ENCODE assay signal across 8 mouse cellular contexts in the genomic region with DNA sequence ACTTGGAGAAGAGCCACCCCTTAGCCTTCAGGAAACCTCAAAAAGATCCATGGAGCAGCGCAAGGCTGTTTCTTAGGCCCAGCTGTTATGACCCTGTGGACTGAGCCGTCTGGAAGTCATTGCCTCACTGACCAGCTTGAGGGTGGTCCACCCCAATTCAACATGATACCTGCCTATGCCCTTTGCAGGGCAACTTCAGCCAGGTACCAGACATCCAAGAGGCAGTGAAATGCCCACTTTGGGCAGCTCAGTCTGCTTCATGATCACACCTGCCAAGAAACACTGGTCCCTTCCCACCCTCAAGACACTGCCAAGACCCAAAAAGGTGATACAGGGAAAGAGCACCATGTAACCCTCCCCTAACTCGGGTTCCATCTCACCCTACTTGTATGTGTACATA. TPM values are rescaled to one million over a fixed set of nuclear protein-coding genes. Genes with fewer than 3 reads are reported as not detected.
DNase-seq lines count a peak whose midpoint lies in the region; ATAC-seq lines count a peak whose summit lies in the region.

No protein-coding gene starts in this region.

- H3K9ac ChIP-seq in liver, embryonic 11.5 days (ENCODE audit: low read depth, low read length) = no peak overlapping the region
- H3K9ac ChIP-seq in forebrain, embryonic 14.5 days (ENCODE audit: low read length) = peak overlapping the region; percentile 97
- 0 out of 2 replicates have a peak overlapping the region, but pooled peaks have one; percentile 98 for H3K9ac ChIP-seq in limb, embryonic 12.5 days (replicated peaks)
- H3K9ac ChIP-seq in neural tube, embryonic 15.5 days (replicated peaks) = no peak overlapping the region

- H3K27ac ChIP-seq in liver, embryonic 11.5 days (ENCODE audit: low read depth, low read length) = no peak overlapping the region
- H3K27ac ChIP-seq in forebrain, embryonic 14.5 days (ENCODE audit: low read depth, low read length) = peak overlapping the region; percentile 95
- peak overlapping the region; percentile 97 for H3K27ac ChIP-seq in limb, embryonic 12.5 days
- peak overlapping the region; percentile 93 for H3K27ac ChIP-seq in neural tube, embryonic 15.5 days (replicated peaks)

- WGBS in liver, embryonic 11.5 days = 69% methylated on average over 3 of the region's 3 CpGs
- 72% methylated on average over 3 of the region's 3 CpGs for WGBS in forebrain, embryonic 14.5 days
- 60% methylated on average over 3 of the region's 3 CpGs for WGBS in limb, embryonic 12.5 days
- WGBS in neural tube, embryonic 15.5 days = 78% methylated on average over 3 of the region's 3 CpGs

- intact Hi-C loops in left cerebral cortex, postnatal 14 days (cut with DNase I) = loop anchor here (5.0 kb wide), 1 partner anchor 67 kb away; a partner anchor contains a TSS

- H3K27me3 ChIP-seq in liver, embryonic 11.5 days (replicated peaks; ENCODE audit: control insufficient read depth, insufficient read depth, low read length) = peaks cover 48% of the 10 kb centered on the region
- no peaks in the 10 kb centered on the region for H3K27me3 ChIP-seq in forebrain, embryonic 14.5 days (replicated peaks; ENCODE audit: control insufficient read depth, insufficient read depth, low read length)
- H3K27me3 ChIP-seq in limb, embryonic 12.5 days = no peaks in the 10 kb centered on the region
- no peaks in the 10 kb centered on the region for H3K27me3 ChIP-seq in neural tube, embryonic 15.5 days (replicated peaks)

- H3K4me1 ChIP-seq in liver, embryonic 11.5 days (replicated peaks; ENCODE audit: control insufficient read depth, insufficient read depth, low read length) = peaks cover 3% of the 10 kb centered on the region; the same call in 1 of the 2 replicates
- peaks cover 17% of the 10 kb centered on the region for H3K4me1 ChIP-seq in forebrain, embryonic 14.5 days (ENCODE audit: control insufficient read depth, insufficient read depth, low read length)
- peaks cover 16% of the 10 kb centered on the region for H3K4me1 ChIP-seq in limb, embryonic 12.5 days (replicated peaks)
- peaks cover 21% of the 10 kb centered on the region for H3K4me1 ChIP-seq in neural tube, embryonic 15.5 days

- H3K36me3 ChIP-seq in liver, embryonic 11.5 days (ENCODE audit: control insufficient read depth, insufficient read depth, low read length) = no peaks in the 10 kb centered on the region; the same call in 1 of the 2 replicates
- peaks cover 11% of the 10 kb centered on the region for H3K36me3 ChIP-seq in forebrain, embryonic 14.5 days (ENCODE audit: control insufficient read depth, insufficient read depth, low read length)
- H3K36me3 ChIP-seq in limb, embryonic 12.5 days = peaks cover 20% of the 10 kb centered on the region
- H3K36me3 ChIP-seq in neural tube, embryonic 15.5 days = peaks cover 5% of the 10 kb centered on the region

- H3K4me2 ChIP-seq in liver, embryonic 11.5 days = peak overlapping the region; percentile 60; the same call in 1 of the 2 replicates
- H3K4me2 ChIP-seq in forebrain, embryonic 14.5 days (ENCODE audit: low read length) = peak overlapping the region; percentile 67
- peak overlapping the region; percentile 78 for H3K4me2 ChIP-seq in limb, embryonic 12.5 days
- peak overlapping the region; percentile 78 for H3K4me2 ChIP-seq in neural tube, embryonic 15.5 days

- no peak for DNase-seq in liver, embryonic 11.5 days (ENCODE audit: low spot score)
- DNase-seq in liver = no peak
- DNase-seq in forebrain, embryonic 14.5 days (ENCODE audit: low spot score) = no peak
- no peak for DNase-seq in ovary, postnatal 10 days (ENCODE audit: low spot score)
- no peak for DNase-seq in left cerebral cortex, postnatal 14 days (ENCODE audit: low spot score in 2 of 2)
- DNase-seq in adrenal gland, adult 18-20 months (ENCODE audit: low spot score in 2 of 2) = no peak

- H3K9me3 ChIP-seq in liver, embryonic 11.5 days (ENCODE audit: control insufficient read depth, low read length) = no peaks in the 10 kb centered on the region
- no peaks in the 10 kb centered on the region for H3K9me3 ChIP-seq in forebrain, embryonic 14.5 days (replicated peaks; ENCODE audit: control insufficient read depth, low read length)
- no peaks in the 10 kb centered on the region for H3K9me3 ChIP-seq in limb, embryonic 12.5 days
- H3K9me3 ChIP-seq in neural tube, embryonic 15.5 days (replicated peaks) = no peaks in the 10 kb centered on the region

- H3K4me3 ChIP-seq in liver, embryonic 11.5 days (ENCODE audit: low read depth, low read length) = no peak overlapping the region
- peak overlapping the region; percentile 98 for H3K4me3 ChIP-seq in forebrain, embryonic 14.5 days (ENCODE audit: low read depth, low read length)
- H3K4me3 ChIP-seq in limb, embryonic 12.5 days (replicated peaks) = peak overlapping the region; percentile 98
- peak overlapping the region; percentile 95 for H3K4me3 ChIP-seq in neural tube, embryonic 15.5 days (replicated peaks)

- no peak for ATAC-seq in liver, embryonic 11.5 days (replicated peaks; ENCODE audit: low FRiP score)
- peak; percentile 4 for ATAC-seq in forebrain, embryonic 14.5 days
- 0 out of 2 replicates have a peak, but pooled peaks have one; percentile 18 for ATAC-seq in limb, embryonic 12.5 days (ENCODE audit: insufficient number of reproducible peaks, insufficient read depth, low FRiP score, low TSS enrichment, low read depth)
- no peak for ATAC-seq in neural tube, embryonic 15.5 days (ENCODE audit: low FRiP score)

RNA-seq across cellular contexts. Expression of a gene that starts 1.7 kb away (rescaled TPM):
- polyA plus RNA-seq in liver, embryonic 11.5 days (2014; fragmentation: Nextera tagmentation; extraction: Ambion mirVana) = 16.8 and 21.2 TPM in 2 replicates
- 20.5 and 27.0 TPM in 2 replicates for polyA plus RNA-seq in forebrain, embryonic 14.5 days (2014; fragmentation: Nextera tagmentation; extraction: Ambion mirVana)
- polyA plus RNA-seq in limb, embryonic 12.5 days (2016; fragmentation: Nextera tagmentation; extraction: Ambion mirVana) = 72.9 and 129 TPM in 2 replicates
- 23.4 and 37.1 TPM in 2 replicates for polyA plus RNA-seq in neural tube, embryonic 15.5 days (2015; fragmentation: Nextera tagmentation; extraction: Ambion mirVana)
- total RNA-seq in left cerebral cortex, postnatal 14 days (2021) = 10 to 100 TPM; 61.9 to 84.0 TPM
- 1 to 10 TPM; 5.9 to 9.1 TPM for total RNA-seq in adrenal gland, adult 18-20 months (2021)

Comparison
In these comparisons a context has a peak if more than half of its experiments do, and no peak if none do; other contexts are left out.
1. ATAC-seq: peak in forebrain, embryonic 14.5 days (single experiment) and limb, embryonic 12.5 days (single experiment); none in liver, embryonic 11.5 days (single experiment) and neural tube, embryonic 15.5 days (single experiment).
2. H3K9ac ChIP-seq: peak in forebrain, embryonic 14.5 days (single experiment) and limb, embryonic 12.5 days (single experiment); none in liver, embryonic 11.5 days (single experiment) and neural tube, embryonic 15.5 days (single experiment).
3. Peak in every context shown above with its lines, with median percentiles within 50 percentile points of each other: H3K4me2 ChIP-seq.